Comparison of ENCODE assay signal across 22 mouse cellular contexts in genomic region chr10:71330070-71330469, GRCm38 (mm10). TPM values are rescaled to one million over a fixed set of nuclear protein-coding genes. Genes with fewer than 3 reads are reported as not detected.
A peak's percentile ranks its signal among the peaks of the same experiment; 100 is the strongest.
DNase-seq lines count a peak whose midpoint lies in the region; ATAC-seq and TF ChIP-seq lines count a peak whose summit lies in the region.
"Had no signal": no experiment of that assay in that cellular context is flagged by ENCODE, and none has a peak within 500 bp of the region (broad histone marks: within the 10 kb centered on the region; RNA-seq: fewer than 3 reads in every experiment).

No protein-coding gene starts in this region.

- ATAC-seq in heart, embryonic 11.5 days (replicated peaks; ENCODE audit: insufficient number of reproducible peaks, low FRiP score, low TSS enrichment): no peak
- ATAC-seq in kidney, embryonic 15.5 days (replicated peaks; ENCODE audit: low FRiP score): peak; percentile 78
- peak; percentile 60 for ATAC-seq in kidney, postnatal 0 days (replicated peaks; ENCODE audit: low FRiP score, low read depth)
- ATAC-seq: forebrain, embryonic 14.5 days; forebrain, embryonic 16.5 days had no signal

- no peak for TF ChIP-seq CTCF in kidney, postnatal 0 days (IDR thresholded peaks at IDR 0.05; ENCODE audit: low read depth)

- peaks cover 48% of the 10 kb centered on the region for H3K36me3 ChIP-seq in heart, embryonic 10.5 days
- peaks cover 14% of the 10 kb centered on the region for H3K36me3 ChIP-seq in heart, embryonic 11.5 days (ENCODE audit: control insufficient read depth, insufficient read depth, low read length)
- peaks cover 42% of the 10 kb centered on the region for H3K36me3 ChIP-seq in kidney, embryonic 15.5 days
- peaks cover 16% of the 10 kb centered on the region for H3K36me3 ChIP-seq in kidney, postnatal 0 days (ENCODE audit: insufficient read depth, low read length)

- H3K9me3 ChIP-seq in heart, embryonic 10.5 days: no peaks in the 10 kb centered on the region
- no peaks in the 10 kb centered on the region for H3K9me3 ChIP-seq in heart, embryonic 11.5 days (replicated peaks; ENCODE audit: control insufficient read depth, low read length)
- H3K9me3 ChIP-seq in kidney, embryonic 15.5 days (replicated peaks): no peaks in the 10 kb centered on the region
- H3K9me3 ChIP-seq in kidney, postnatal 0 days (replicated peaks; ENCODE audit: low read length): no peaks in the 10 kb centered on the region
- H3K9me3 ChIP-seq: embryonic facial prominence, embryonic 13.5 days; embryonic facial prominence, embryonic 15.5 days; forebrain, embryonic 12.5 days had no signal

- no peak overlapping the region for H3K4me2 ChIP-seq in heart, embryonic 11.5 days
- no peak overlapping the region for H3K4me2 ChIP-seq in kidney, embryonic 15.5 days
- no peak overlapping the region for H3K4me2 ChIP-seq in kidney, postnatal 0 days (ENCODE audit: low read length)
- H3K4me2 ChIP-seq: embryonic facial prominence, embryonic 13.5 days; embryonic facial prominence, embryonic 15.5 days; forebrain, embryonic 12.5 days had no signal

- no peaks in the 10 kb centered on the region for H3K4me1 ChIP-seq in heart, embryonic 10.5 days
- no peaks in the 10 kb centered on the region for H3K4me1 ChIP-seq in heart, embryonic 11.5 days (ENCODE audit: control insufficient read depth, insufficient read depth, low read length)
- H3K4me1 ChIP-seq in kidney, embryonic 15.5 days: 0 out of 2 replicates have a peak, but pooled peaks cover 2% of the 10 kb centered on the region
- H3K4me1 ChIP-seq in kidney, postnatal 0 days (replicated peaks; ENCODE audit: insufficient read depth, low read length): no peaks in the 10 kb centered on the region
- H3K4me1 ChIP-seq: embryonic facial prominence, embryonic 13.5 days; embryonic facial prominence, embryonic 15.5 days; forebrain, embryonic 12.5 days had no signal

- no peak overlapping the region for H3K4me3 ChIP-seq in heart, embryonic 10.5 days
- H3K4me3 ChIP-seq in heart, embryonic 11.5 days (ENCODE audit: low read depth, low read length): no peak overlapping the region
- H3K4me3 ChIP-seq in kidney, embryonic 15.5 days (replicated peaks): no peak overlapping the region
- H3K4me3 ChIP-seq in kidney, postnatal 0 days (replicated peaks; ENCODE audit: low read depth, low read length): no peak overlapping the region
- H3K4me3 ChIP-seq: embryonic facial prominence, embryonic 13.5 days; embryonic facial prominence, embryonic 15.5 days; erythroblast, embryonic 14.5 days; forebrain, embryonic 12.5 days had no signal

- no peak overlapping the region for H3K9ac ChIP-seq in heart, embryonic 11.5 days (ENCODE audit: low read depth, low read length)
- H3K9ac ChIP-seq in kidney, embryonic 15.5 days: no peak overlapping the region
- H3K9ac ChIP-seq in kidney, postnatal 0 days (ENCODE audit: low read depth, low read length): no peak overlapping the region
- H3K9ac ChIP-seq: embryonic facial prominence, embryonic 13.5 days; embryonic facial prominence, embryonic 15.5 days; forebrain, embryonic 12.5 days had no signal

- no peaks in the 10 kb centered on the region for H3K27me3 ChIP-seq in heart, embryonic 10.5 days (ENCODE audit: insufficient read depth, poor library complexity, severe bottlenecking)
- H3K27me3 ChIP-seq in heart, embryonic 11.5 days (ENCODE audit: control insufficient read depth, insufficient read depth, low read length): no peaks in the 10 kb centered on the region
- H3K27me3 ChIP-seq in kidney, embryonic 15.5 days: no peaks in the 10 kb centered on the region
- H3K27me3 ChIP-seq in kidney, postnatal 0 days (ENCODE audit: insufficient read depth, low read length): no peaks in the 10 kb centered on the region
- H3K27me3 ChIP-seq: embryonic facial prominence, embryonic 13.5 days; embryonic facial prominence, embryonic 15.5 days; forebrain, embryonic 12.5 days had no signal

- H3K27ac ChIP-seq in heart, embryonic 10.5 days: no peak overlapping the region
- no peak overlapping the region for H3K27ac ChIP-seq in heart, embryonic 11.5 days (ENCODE audit: low read depth, low read length)
- H3K27ac ChIP-seq in kidney, embryonic 15.5 days: no peak overlapping the region
- H3K27ac ChIP-seq in kidney, postnatal 0 days: no peak overlapping the region
- H3K27ac ChIP-seq: embryonic facial prominence, embryonic 13.5 days; embryonic facial prominence, embryonic 15.5 days; forebrain, embryonic 12.5 days had no signal

- WGBS in heart, embryonic 10.5 days: 91% methylated on average over 12 of the region's 12 CpGs
- 92% methylated on average over 12 of the region's 12 CpGs for WGBS in heart, embryonic 11.5 days (ENCODE audit: insufficient replicate concordance)
- WGBS in kidney, embryonic 15.5 days: 71% methylated on average over 12 of the region's 12 CpGs
- 73% methylated on average over 12 of the region's 12 CpGs for WGBS in kidney, postnatal 0 days

- DNase-seq in heart, embryonic 10.5 days (ENCODE audit: low spot score): peak; percentile 50
- DNase-seq in kidney, adult 11 months: no peak
- peak; percentile 71 for DNase-seq in kidney, postnatal 0 days (ENCODE audit: low spot score)
- no peak for DNase-seq in kidney, adult 8-10 months
- DNase-seq: adrenal gland, adult 2 months; adrenal gland, postnatal 10 days; adrenal gland, postnatal 25 days; cerebellum, adult 11 months; cerebellum, adult 18-20 months; cerebellum, adult 8-10 months; cerebellum, adult 9-11 months; cerebellum, postnatal 14 days; cerebellum, postnatal 36 days; embryo, embryonic 11 days had no signal

RNA-seq across cellular contexts. Expression of gene Cisd1, which starts 14.7 kb away (rescaled TPM):
- 127 and 162 TPM in 2 replicates for polyA plus RNA-seq in heart, embryonic 10.5 days (2016; fragmentation: Nextera tagmentation; extraction: Ambion mirVana)
- 158 and 161 TPM in 2 replicates for polyA plus RNA-seq in heart, embryonic 11.5 days (2014; fragmentation: Nextera tagmentation; extraction: Ambion mirVana)
- 131 and 136 TPM in 2 replicates for polyA plus RNA-seq in kidney, embryonic 15.5 days (2015; fragmentation: Nextera tagmentation; extraction: Ambion mirVana)
- polyA plus RNA-seq in kidney, postnatal 0 days (2015; fragmentation: Nextera tagmentation; extraction: Ambion mirVana): 300 and 305 TPM in 2 replicates

RNA-seq across cellular contexts. Expression of gene Ipmk, which starts 17.5 kb away (rescaled TPM):
- 10.6 and 11.7 TPM in 2 replicates for polyA plus RNA-seq in heart, embryonic 10.5 days (2016; fragmentation: Nextera tagmentation; extraction: Ambion mirVana)
- 9.3 and 9.7 TPM in 2 replicates for polyA plus RNA-seq in heart, embryonic 11.5 days (2014; fragmentation: Nextera tagmentation; extraction: Ambion mirVana)
- 14.3 and 18.6 TPM in 2 replicates for polyA plus RNA-seq in kidney, embryonic 15.5 days (2015; fragmentation: Nextera tagmentation; extraction: Ambion mirVana)
- 16.1 and 17.5 TPM in 2 replicates for polyA plus RNA-seq in kidney, postnatal 0 days (2015; fragmentation: Nextera tagmentation; extraction: Ambion mirVana)

RNA-seq across cellular contexts. Expression of gene Ube2d1, which starts 45.0 kb away (rescaled TPM):
- polyA plus RNA-seq in heart, embryonic 10.5 days (2016; fragmentation: Nextera tagmentation; extraction: Ambion mirVana): 59.7 and 65.2 TPM in 2 replicates
- polyA plus RNA-seq in heart, embryonic 11.5 days (2014; fragmentation: Nextera tagmentation; extraction: Ambion mirVana): 81.2 and 86.9 TPM in 2 replicates
- polyA plus RNA-seq in kidney, embryonic 15.5 days (2015; fragmentation: Nextera tagmentation; extraction: Ambion mirVana): 60.5 and 62.8 TPM in 2 replicates
- polyA plus RNA-seq in kidney, postnatal 0 days (2015; fragmentation: Nextera tagmentation; extraction: Ambion mirVana): 56.4 and 58.0 TPM in 2 replicates
- polyA plus RNA-seq: erythroblast, embryonic 14.5 days had no signal

Comparison
In these comparisons a context has a peak if more than half of its experiments do, and no peak if none do; other contexts are left out.
1. DNase-seq: peak in heart, embryonic 10.5 days (single experiment) and kidney, postnatal 0 days (single experiment); none in kidney, adult 11 months (single experiment) and kidney, adult 8-10 months (0 of 2).